27 mouse cellular contexts compared by ENCODE assay signal in the genomic region with DNA sequence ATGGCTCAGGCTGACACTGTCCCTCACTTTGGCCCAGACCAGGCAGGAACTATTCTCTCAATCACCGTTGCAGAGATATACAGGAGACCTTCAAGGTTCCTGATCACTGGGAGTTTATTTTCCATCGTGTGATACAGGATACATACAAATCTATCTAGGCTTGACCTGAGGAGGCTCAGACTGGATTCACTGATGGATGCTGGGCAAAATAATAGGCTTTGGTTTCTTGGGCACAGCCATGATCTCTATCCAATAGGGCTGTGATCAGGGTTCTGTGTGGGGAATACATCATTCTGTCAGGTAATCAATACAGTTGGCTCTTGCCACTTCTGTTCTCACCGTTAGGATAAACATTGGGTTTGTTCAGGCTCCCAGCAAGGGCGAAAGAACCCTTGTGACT.
"Had no signal": no experiment of that assay in that cellular context is flagged by ENCODE, and none has a peak within 500 bp of the region (broad histone marks: within the 10 kb centered on the region; RNA-seq: fewer than 3 reads in every experiment).

No protein-coding gene starts in this region.

- H3K9ac ChIP-seq: embryonic facial prominence, embryonic 12.5 days; embryonic facial prominence, embryonic 13.5 days; embryonic facial prominence, embryonic 15.5 days; forebrain, embryonic 12.5 days; forebrain, embryonic 13.5 days; forebrain, embryonic 15.5 days; forebrain, postnatal 0 days had no signal

- H3K36me3 ChIP-seq: embryonic facial prominence, embryonic 12.5 days; embryonic facial prominence, embryonic 13.5 days; embryonic facial prominence, embryonic 15.5 days; forebrain, embryonic 15.5 days had no signal

- H3K9me3 ChIP-seq: embryonic facial prominence, embryonic 10.5 days; embryonic facial prominence, embryonic 12.5 days; embryonic facial prominence, embryonic 13.5 days; embryonic facial prominence, embryonic 15.5 days; forebrain, embryonic 10.5 days; forebrain, embryonic 12.5 days; forebrain, embryonic 13.5 days; forebrain, embryonic 15.5 days had no signal

- H3K27me3 ChIP-seq: embryonic facial prominence, embryonic 12.5 days; embryonic facial prominence, embryonic 13.5 days; embryonic facial prominence, embryonic 15.5 days; forebrain, embryonic 15.5 days had no signal

- H3K4me3 ChIP-seq: embryonic facial prominence, embryonic 10.5 days; embryonic facial prominence, embryonic 12.5 days; embryonic facial prominence, embryonic 13.5 days; embryonic facial prominence, embryonic 15.5 days; erythroblast, embryonic 14.5 days; forebrain, embryonic 10.5 days; forebrain, embryonic 12.5 days; forebrain, embryonic 13.5 days; forebrain, embryonic 15.5 days; gastrocnemius, adult 2 months; heart, adult 2 months had no signal

- ATAC-seq: forebrain, embryonic 13.5 days; forebrain, embryonic 14.5 days; forebrain, embryonic 15.5 days; forebrain, embryonic 16.5 days; forebrain, postnatal 0 days had no signal

- DNase-seq: cerebellum, adult 2 months; cerebellum, adult 8-10 months; cerebellum, adult 9-10 months; cerebellum, adult 9-11 months; cerebellum, postnatal 10 days; cerebellum, postnatal 14 days; cerebellum, postnatal 36 days; embryo, embryonic 11 days; forebrain, postnatal 0 days; gastrocnemius, adult 2 months; gastrocnemius, postnatal 10 days; gastrocnemius, postnatal 14 days; gastrocnemius, postnatal 25 days; gastrocnemius, postnatal 36 days; heart, adult 18-20 months; heart, adult 2 months had no signal

- H3K27ac ChIP-seq: embryonic facial prominence, embryonic 10.5 days; embryonic facial prominence, embryonic 12.5 days; embryonic facial prominence, embryonic 13.5 days; embryonic facial prominence, embryonic 15.5 days; forebrain, embryonic 10.5 days; forebrain, embryonic 12.5 days; forebrain, embryonic 13.5 days; forebrain, embryonic 15.5 days; gastrocnemius, adult 2 months; heart, adult 2 months had no signal

- H3K4me2 ChIP-seq: embryonic facial prominence, embryonic 12.5 days; embryonic facial prominence, embryonic 13.5 days; embryonic facial prominence, embryonic 15.5 days; forebrain, embryonic 12.5 days; forebrain, embryonic 13.5 days; forebrain, embryonic 15.5 days had no signal
